21 mouse cellular contexts compared by ENCODE assay signal in the genomic region with DNA sequence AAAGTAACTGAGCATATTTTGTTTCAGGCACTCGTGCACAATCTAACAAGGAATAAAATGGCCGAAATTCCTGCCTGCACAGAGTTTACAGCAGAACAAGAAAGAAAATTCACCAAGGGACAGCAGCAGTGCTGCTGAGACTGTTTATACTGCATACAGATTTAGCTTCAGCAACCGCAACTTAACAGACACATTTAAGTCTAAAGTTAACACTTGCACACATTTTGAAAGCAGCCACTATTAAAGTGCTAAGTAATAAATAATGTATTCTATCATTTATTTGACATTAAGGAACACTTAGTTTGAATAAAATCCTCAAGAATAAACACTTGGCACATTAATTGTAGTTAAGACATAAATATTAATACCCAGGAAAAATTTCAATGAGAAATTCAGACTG.
DNase-seq lines count a peak whose midpoint lies in the region; ATAC-seq and TF ChIP-seq lines count a peak whose summit lies in the region.
"Had no signal": no experiment of that assay in that cellular context is flagged by ENCODE, and none has a peak within 500 bp of the region (broad histone marks: within the 10 kb centered on the region; RNA-seq: fewer than 3 reads in every experiment).

No protein-coding gene starts in this region.

- H3K4me3 ChIP-seq in forebrain, embryonic 14.5 days (ENCODE audit: low read depth, low read length), result no peak overlapping the region
- no peak overlapping the region for H3K4me3 ChIP-seq in forebrain, embryonic 12.5 days (replicated peaks)
- H3K4me3 ChIP-seq in midbrain, embryonic 13.5 days (replicated peaks), result no peak overlapping the region
- no peak overlapping the region for H3K4me3 ChIP-seq in midbrain, embryonic 15.5 days
- no peak overlapping the region for H3K4me3 ChIP-seq in forebrain, postnatal 0 days (ENCODE audit: low read depth, low read length)
- H3K4me3 ChIP-seq in liver, postnatal 0 days (ENCODE audit: low read depth, low read length), result no peak overlapping the region
- H3K4me3 ChIP-seq: embryonic facial prominence, embryonic 13.5 days; embryonic facial prominence, embryonic 15.5 days; erythroblast, embryonic 14.5 days had no signal

- peaks cover 14% of the 10 kb centered on the region for H3K4me1 ChIP-seq in forebrain, embryonic 14.5 days (ENCODE audit: control insufficient read depth, insufficient read depth, low read length)
- no peaks in the 10 kb centered on the region; the same call in 1 of the 2 replicates for H3K4me1 ChIP-seq in forebrain, embryonic 12.5 days
- H3K4me1 ChIP-seq in midbrain, embryonic 13.5 days (replicated peaks), result peaks cover 6% of the 10 kb centered on the region; the same call in 1 of the 2 replicates
- no peaks in the 10 kb centered on the region for H3K4me1 ChIP-seq in midbrain, embryonic 15.5 days
- no peaks in the 10 kb centered on the region for H3K4me1 ChIP-seq in forebrain, postnatal 0 days (ENCODE audit: insufficient read depth)
- H3K4me1 ChIP-seq in liver, postnatal 0 days (ENCODE audit: insufficient read depth), result no peaks in the 10 kb centered on the region
- H3K4me1 ChIP-seq: embryonic facial prominence, embryonic 13.5 days; embryonic facial prominence, embryonic 15.5 days had no signal

- H3K9ac ChIP-seq in forebrain, embryonic 14.5 days (ENCODE audit: low read length), result no peak overlapping the region
- H3K9ac ChIP-seq in forebrain, embryonic 12.5 days, result no peak overlapping the region
- H3K9ac ChIP-seq in midbrain, embryonic 13.5 days (replicated peaks), result no peak overlapping the region
- no peak overlapping the region for H3K9ac ChIP-seq in midbrain, embryonic 15.5 days
- H3K9ac ChIP-seq in forebrain, postnatal 0 days, result no peak overlapping the region
- no peak overlapping the region for H3K9ac ChIP-seq in liver, postnatal 0 days (replicated peaks)
- H3K9ac ChIP-seq: embryonic facial prominence, embryonic 13.5 days; embryonic facial prominence, embryonic 15.5 days had no signal

- no peaks in the 10 kb centered on the region for H3K9me3 ChIP-seq in forebrain, embryonic 14.5 days (replicated peaks; ENCODE audit: control insufficient read depth, low read length)
- no peaks in the 10 kb centered on the region for H3K9me3 ChIP-seq in forebrain, embryonic 12.5 days
- no peaks in the 10 kb centered on the region for H3K9me3 ChIP-seq in midbrain, embryonic 13.5 days
- no peaks in the 10 kb centered on the region for H3K9me3 ChIP-seq in midbrain, embryonic 15.5 days
- no peaks in the 10 kb centered on the region for H3K9me3 ChIP-seq in forebrain, postnatal 0 days (ENCODE audit: low read length)
- H3K9me3 ChIP-seq in liver, postnatal 0 days (ENCODE audit: low read length), result no peaks in the 10 kb centered on the region
- H3K9me3 ChIP-seq: embryonic facial prominence, embryonic 13.5 days; embryonic facial prominence, embryonic 15.5 days had no signal

- no peaks in the 10 kb centered on the region for H3K27me3 ChIP-seq in forebrain, embryonic 14.5 days (replicated peaks; ENCODE audit: control insufficient read depth, insufficient read depth, low read length)
- H3K27me3 ChIP-seq in forebrain, embryonic 12.5 days, result no peaks in the 10 kb centered on the region
- no peaks in the 10 kb centered on the region for H3K27me3 ChIP-seq in midbrain, embryonic 13.5 days
- H3K27me3 ChIP-seq in midbrain, embryonic 15.5 days (replicated peaks), result no peaks in the 10 kb centered on the region
- no peaks in the 10 kb centered on the region for H3K27me3 ChIP-seq in forebrain, postnatal 0 days (ENCODE audit: insufficient read depth, low read length)
- no peaks in the 10 kb centered on the region for H3K27me3 ChIP-seq in liver, postnatal 0 days (ENCODE audit: insufficient read depth, low read length)
- H3K27me3 ChIP-seq: embryonic facial prominence, embryonic 13.5 days; embryonic facial prominence, embryonic 15.5 days had no signal

- no peaks in the 10 kb centered on the region for H3K36me3 ChIP-seq in forebrain, embryonic 14.5 days (ENCODE audit: control insufficient read depth, insufficient read depth, low read length)
- H3K36me3 ChIP-seq in forebrain, embryonic 12.5 days (replicated peaks), result no peaks in the 10 kb centered on the region
- no peaks in the 10 kb centered on the region for H3K36me3 ChIP-seq in midbrain, embryonic 13.5 days
- H3K36me3 ChIP-seq in midbrain, embryonic 15.5 days (replicated peaks), result no peaks in the 10 kb centered on the region
- no peaks in the 10 kb centered on the region for H3K36me3 ChIP-seq in forebrain, postnatal 0 days (ENCODE audit: insufficient read depth)
- H3K36me3 ChIP-seq in liver, postnatal 0 days (replicated peaks; ENCODE audit: insufficient read depth, low read length), result no peaks in the 10 kb centered on the region
- H3K36me3 ChIP-seq: embryonic facial prominence, embryonic 13.5 days; embryonic facial prominence, embryonic 15.5 days had no signal

- no peak for TF ChIP-seq POLR2A in brain, embryonic 14.5 days (IDR thresholded peaks at IDR 0.05; ENCODE audit: borderline replicate concordance, extremely low read depth, insufficient read depth, insufficient read length, poor library complexity, severe bottlenecking)

- H3K4me2 ChIP-seq in forebrain, embryonic 14.5 days (ENCODE audit: low read length), result no peak overlapping the region
- no peak overlapping the region for H3K4me2 ChIP-seq in forebrain, embryonic 12.5 days
- no peak overlapping the region for H3K4me2 ChIP-seq in midbrain, embryonic 13.5 days (replicated peaks)
- no peak overlapping the region for H3K4me2 ChIP-seq in midbrain, embryonic 15.5 days
- no peak overlapping the region for H3K4me2 ChIP-seq in forebrain, postnatal 0 days (ENCODE audit: low read depth)
- H3K4me2 ChIP-seq in liver, postnatal 0 days (ENCODE audit: low read depth, low read length), result no peak overlapping the region
- H3K4me2 ChIP-seq: embryonic facial prominence, embryonic 13.5 days; embryonic facial prominence, embryonic 15.5 days had no signal

- no peak for TF ChIP-seq EP300 in liver, postnatal 0 days (IDR thresholded peaks at IDR 0.05; ENCODE audit: low read depth)

- ATAC-seq in forebrain, embryonic 14.5 days, result peak; percentile 56; the same call in 1 of the 2 replicates
- ATAC-seq in forebrain, embryonic 12.5 days (ENCODE audit: low FRiP score), result no peak
- ATAC-seq in midbrain, embryonic 13.5 days, result no peak
- ATAC-seq in midbrain, embryonic 15.5 days (replicated peaks), result no peak
- ATAC-seq in forebrain, postnatal 0 days, result peak; percentile 53; the same call in 1 of the 2 replicates
- no peak for ATAC-seq in liver, postnatal 0 days

- H3K27ac ChIP-seq in forebrain, embryonic 14.5 days (ENCODE audit: low read depth, low read length), result peak overlapping the region; percentile 70; the same call in 1 of the 2 replicates
- no peak overlapping the region for H3K27ac ChIP-seq in forebrain, embryonic 12.5 days
- H3K27ac ChIP-seq in midbrain, embryonic 13.5 days, result 0 out of 2 replicates have a peak overlapping the region, but pooled peaks have one; percentile 14
- H3K27ac ChIP-seq in midbrain, embryonic 15.5 days, result no peak overlapping the region
- H3K27ac ChIP-seq in forebrain, postnatal 0 days (ENCODE audit: low read depth, low read length), result peak overlapping the region; percentile 41; the same call in 1 of the 2 replicates
- H3K27ac ChIP-seq in liver, postnatal 0 days (ENCODE audit: low read depth), result no peak overlapping the region
- H3K27ac ChIP-seq: embryonic facial prominence, embryonic 13.5 days; embryonic facial prominence, embryonic 15.5 days had no signal

- TF ChIP-seq CTCF in brain, embryonic 14.5 days (IDR thresholded peaks at IDR 0.05; ENCODE audit: borderline replicate concordance, extremely low read depth, insufficient read depth, insufficient read length), result no peak
- no peak for TF ChIP-seq CTCF in forebrain, postnatal 0 days (IDR thresholded peaks at IDR 0.05; ENCODE audit: low read depth)
- no peak for TF ChIP-seq CTCF in liver, postnatal 0 days (IDR thresholded peaks at IDR 0.05; ENCODE audit: low read depth)

- DNase-seq in forebrain, embryonic 14.5 days (ENCODE audit: low spot score), result peak; percentile 72
- peak; percentile 68 for DNase-seq in brain, embryonic 14.5 days (ENCODE audit: low read depth)
- no peak for DNase-seq in forebrain, postnatal 0 days
- DNase-seq in lung, adult 18-20 months, result no peak
- no peak for DNase-seq in liver, postnatal 0 days
- DNase-seq: adrenal gland, adult 2 months; adrenal gland, postnatal 10 days; adrenal gland, postnatal 25 days; cerebellum, adult 11 months; cerebellum, adult 18-20 months; cerebellum, adult 8-10 months; cerebellum, adult 9-11 months; cerebellum, postnatal 14 days; cerebellum, postnatal 36 days; embryo, embryonic 11 days had no signal

- 56% methylated on average over 3 of the region's 3 CpGs for WGBS in forebrain, embryonic 14.5 days
- WGBS in forebrain, embryonic 12.5 days, result 72% methylated on average over 3 of the region's 3 CpGs
- WGBS in midbrain, embryonic 13.5 days, result 86% methylated on average over 3 of the region's 3 CpGs
- 63% methylated on average over 3 of the region's 3 CpGs for WGBS in midbrain, embryonic 15.5 days
- 38% methylated on average over 3 of the region's 3 CpGs for WGBS in forebrain, postnatal 0 days
- 59% methylated on average over 3 of the region's 3 CpGs for WGBS in liver, postnatal 0 days (ENCODE audit: insufficient replicate concordance)

Comparison
In these comparisons a context has a peak if more than half of its experiments do, and no peak if none do; other contexts are left out.
1. ATAC-seq: peak in forebrain, embryonic 14.5 days (single experiment) and forebrain, postnatal 0 days (single experiment); none in forebrain, embryonic 12.5 days (single experiment), midbrain, embryonic 13.5 days (single experiment), midbrain, embryonic 15.5 days (single experiment) and liver, postnatal 0 days (single experiment).
2. DNase-seq: peak in forebrain, embryonic 14.5 days (single experiment) and brain, embryonic 14.5 days (single experiment); none in forebrain, postnatal 0 days (single experiment), lung, adult 18-20 months (0 of 2) and liver, postnatal 0 days (single experiment).
3. H3K27ac ChIP-seq: peak in forebrain, embryonic 14.5 days (single experiment), midbrain, embryonic 13.5 days (single experiment) and forebrain, postnatal 0 days (single experiment); none in forebrain, embryonic 12.5 days (single experiment), midbrain, embryonic 15.5 days (single experiment) and liver, postnatal 0 days (single experiment).